Mouse (Mus musculus): ENCODE data around the gene Apod. TPM values are rescaled to one million over a fixed set of nuclear protein-coding genes. Genes with fewer than 3 reads are reported as not detected.

The Apod gene
- total and polyA plus RNA-seq, 2 experiments from 2014 or later: 0.51 TPM; not detected in 1

GRCm38 (mm10) chr16:31281981-31282380, 32.6 kb downstream of the Apod start:
- Histone ChIP-seq H3K27me3 (ENCODE audit: control insufficient read depth, insufficient read depth, low read length) (no peaks in the 10 kb centered on the region), H3K36me3 (replicated peaks; ENCODE audit: control insufficient read depth, insufficient read depth, low read length) (no peaks in the 10 kb centered on the region), H3K4me3 (ENCODE audit: low read depth, low read length) (no peak overlapping the region), H3K4me1 (ENCODE audit: control insufficient read depth, insufficient read depth) (no peaks in the 10 kb centered on the region), H3K9me3 (replicated peaks; ENCODE audit: control insufficient read depth, low read length) (no peaks in the 10 kb centered on the region), H3K27ac (ENCODE audit: low read depth) (no peak overlapping the region), H3K9ac (replicated peaks; ENCODE audit: low read depth, low read length) (no peak overlapping the region), H3K4me2 (ENCODE audit: low read depth, low read length) (no peak overlapping the region)
- DNase-seq (ENCODE audit: low spot score) (no peak), ATAC-seq (ENCODE audit: insufficient read depth, low read depth) (no peak)
- TF ChIP-seq EP300 (IDR thresholded peaks at IDR 0.05; ENCODE audit: low read depth) (no peak), CTCF (IDR thresholded peaks at IDR 0.05; ENCODE audit: low read depth) (no peak)
- WGBS: 71% methylated on average over 2 of the region's 2 CpGs

DNA sequence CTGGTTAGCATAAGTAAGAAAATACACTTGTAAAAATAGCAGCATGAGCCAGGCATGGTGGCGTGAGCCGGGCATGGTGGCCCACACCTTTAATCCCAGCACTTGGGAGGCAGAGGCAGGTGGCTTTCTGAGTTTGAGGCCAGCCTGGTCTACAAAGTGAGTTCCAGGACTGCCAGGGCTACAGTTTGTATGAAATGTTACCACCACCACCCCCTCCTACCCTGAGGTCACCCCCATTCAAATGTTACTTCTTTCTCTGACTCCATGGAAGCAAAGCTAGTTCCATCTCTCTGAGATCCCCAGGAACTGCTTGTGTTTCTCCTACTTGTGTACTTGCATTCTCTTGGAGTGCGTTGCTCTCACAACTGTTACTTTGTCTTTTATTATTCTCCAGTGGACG, 34.4 kb downstream of the Apod start:
- Histone ChIP-seq H3K27ac (ENCODE audit: low read depth) (no peak overlapping the region), H3K4me2 (ENCODE audit: low read depth, low read length) (no peak overlapping the region), H3K9ac (replicated peaks; ENCODE audit: low read depth, low read length) (no peak overlapping the region), H3K4me3 (ENCODE audit: low read depth, low read length) (no peak overlapping the region), H3K4me1 (ENCODE audit: control insufficient read depth, insufficient read depth) (peaks cover 9% of the 10 kb centered on the region), H3K36me3 (replicated peaks; ENCODE audit: control insufficient read depth, insufficient read depth, low read length) (no peaks in the 10 kb centered on the region), H3K9me3 (replicated peaks; ENCODE audit: control insufficient read depth, low read length) (no peaks in the 10 kb centered on the region), H3K27me3 (ENCODE audit: control insufficient read depth, insufficient read depth, low read length) (no peaks in the 10 kb centered on the region)
- no peak for TF ChIP-seq EP300 (IDR thresholded peaks at IDR 0.05; ENCODE audit: low read depth)
- TF ChIP-seq CTCF (IDR thresholded peaks at IDR 0.05; ENCODE audit: low read depth): no peak
- no peak for ATAC-seq (ENCODE audit: insufficient read depth, low read depth)
- WGBS: 87% methylated on average over 4 of the region's 4 CpGs
- DNase-seq (ENCODE audit: low spot score): no peak

DNA sequence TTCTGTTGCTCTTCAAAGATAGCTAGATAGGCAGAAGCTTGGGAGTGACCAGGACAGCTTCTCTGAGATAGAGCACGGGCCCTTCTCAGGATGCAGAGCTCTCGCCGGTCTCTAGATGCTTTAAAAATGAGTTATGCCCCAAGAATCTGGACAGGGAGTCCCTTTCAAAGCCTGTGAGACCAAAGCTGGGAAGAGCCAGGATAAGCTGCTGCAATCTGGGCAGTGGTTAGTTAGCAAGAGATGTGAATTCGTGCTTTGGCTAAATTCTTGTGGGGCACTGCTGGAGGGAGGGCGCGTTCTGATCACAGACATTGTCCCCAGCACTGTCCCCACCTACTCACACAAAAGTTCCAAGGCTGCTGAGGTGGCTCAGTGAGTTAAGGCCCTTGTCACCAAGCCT, 36.0 kb downstream of the Apod start:
- Histone ChIP-seq H3K4me1 (ENCODE audit: control insufficient read depth, insufficient read depth) (peaks cover 13% of the 10 kb centered on the region), H3K9ac (replicated peaks; ENCODE audit: low read depth, low read length) (no peak overlapping the region), H3K36me3 (replicated peaks; ENCODE audit: control insufficient read depth, insufficient read depth, low read length) (no peaks in the 10 kb centered on the region), H3K27ac (ENCODE audit: low read depth) (peak overlapping the region; percentile 62), H3K27me3 (ENCODE audit: control insufficient read depth, insufficient read depth, low read length) (no peaks in the 10 kb centered on the region), H3K4me2 (ENCODE audit: low read depth, low read length) (no peak overlapping the region), H3K4me3 (ENCODE audit: low read depth, low read length) (no peak overlapping the region), H3K9me3 (replicated peaks; ENCODE audit: control insufficient read depth, low read length) (no peaks in the 10 kb centered on the region)
- ATAC-seq (ENCODE audit: insufficient read depth, low read depth) (no peak), DNase-seq (ENCODE audit: low spot score) (no peak)
- 68% methylated on average over 6 of the region's 6 CpGs for WGBS
- TF ChIP-seq EP300 (IDR thresholded peaks at IDR 0.05; ENCODE audit: low read depth) (no peak), CTCF (IDR thresholded peaks at IDR 0.05; ENCODE audit: low read depth) (no peak)

- DNase-seq (ENCODE audit: low spot score): no peak
- TF ChIP-seq EP300 (IDR thresholded peaks at IDR 0.05; ENCODE audit: low read depth) (no peak), CTCF (IDR thresholded peaks at IDR 0.05; ENCODE audit: low read depth) (no peak)
Measured at GRCm38 (mm10) chr16:31278081-31278480, 36.5 kb downstream of the Apod start.

DNA sequence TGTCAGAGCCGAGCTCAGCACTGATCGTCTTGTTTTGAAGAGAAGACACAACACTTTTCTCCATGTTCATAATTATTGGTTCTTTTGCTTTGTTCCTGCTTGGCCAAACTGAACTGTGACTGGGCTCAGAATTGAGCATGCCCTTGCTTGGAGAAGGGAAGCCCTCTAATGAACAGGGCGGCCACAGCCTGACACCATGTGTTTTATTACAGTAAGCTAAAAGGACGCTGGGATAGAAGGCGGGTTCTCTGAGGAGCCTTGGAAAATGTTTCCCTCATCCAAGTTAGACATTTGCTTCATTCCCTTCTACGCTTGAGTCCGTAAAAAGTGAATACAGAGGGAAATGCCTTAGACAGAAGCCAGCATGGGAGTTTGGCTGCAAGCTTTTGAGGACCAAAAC, 37.6 kb downstream of the Apod start:
- TF ChIP-seq CTCF (IDR thresholded peaks at IDR 0.05; ENCODE audit: low read depth) (no peak), EP300 (IDR thresholded peaks at IDR 0.05; ENCODE audit: low read depth) (no peak)
- H3K36me3 ChIP-seq (replicated peaks; ENCODE audit: control insufficient read depth, insufficient read depth, low read length): no peaks in the 10 kb centered on the region
- no peak overlapping the region for H3K4me2 ChIP-seq (ENCODE audit: low read depth, low read length)
- peaks cover 22% of the 10 kb centered on the region for H3K4me1 ChIP-seq (ENCODE audit: control insufficient read depth, insufficient read depth)
- WGBS: 56% methylated on average over 7 of the region's 7 CpGs
- DNase-seq (ENCODE audit: low spot score) (no peak), ATAC-seq (ENCODE audit: insufficient read depth, low read depth) (no peak)
- H3K27ac ChIP-seq (ENCODE audit: low read depth): peak overlapping the region; percentile 98
- no peaks in the 10 kb centered on the region for H3K27me3 ChIP-seq (ENCODE audit: control insufficient read depth, insufficient read depth, low read length)
- H3K9ac ChIP-seq (replicated peaks; ENCODE audit: low read depth, low read length): no peak overlapping the region
- no peaks in the 10 kb centered on the region for H3K9me3 ChIP-seq (replicated peaks; ENCODE audit: control insufficient read depth, low read length)
- H3K4me3 ChIP-seq (ENCODE audit: low read depth, low read length): no peak overlapping the region

More at GRCm38 (mm10) chr16:31278081-31278480, 36.5 kb downstream of the Apod start:
- Histone ChIP-seq H3K4me2 (ENCODE audit: low read depth, low read length) (no peak overlapping the region), H3K27ac (ENCODE audit: low read depth) (peak overlapping the region; percentile 62), H3K9ac (replicated peaks; ENCODE audit: low read depth, low read length) (no peak overlapping the region), H3K9me3 (replicated peaks; ENCODE audit: control insufficient read depth, low read length) (no peaks in the 10 kb centered on the region), H3K36me3 (replicated peaks; ENCODE audit: control insufficient read depth, insufficient read depth, low read length) (no peaks in the 10 kb centered on the region), H3K4me1 (ENCODE audit: control insufficient read depth, insufficient read depth) (peaks cover 18% of the 10 kb centered on the region), H3K27me3 (ENCODE audit: control insufficient read depth, insufficient read depth, low read length) (no peaks in the 10 kb centered on the region), H3K4me3 (ENCODE audit: low read depth, low read length) (no peak overlapping the region)
- no peak for ATAC-seq (ENCODE audit: insufficient read depth, low read depth)
- 66% methylated on average over 2 of the region's 2 CpGs for WGBS

GRCm38 (mm10) chr16:31276539-31276938, 38.1 kb downstream of the Apod start:
- Histone ChIP-seq H3K4me2 (ENCODE audit: low read depth, low read length) (0 out of 2 replicates have a peak overlapping the region, but pooled peaks have one; percentile 4), H3K4me3 (ENCODE audit: low read depth, low read length) (no peak overlapping the region), H3K4me1 (ENCODE audit: control insufficient read depth, insufficient read depth) (peaks cover 22% of the 10 kb centered on the region), H3K36me3 (replicated peaks; ENCODE audit: control insufficient read depth, insufficient read depth, low read length) (no peaks in the 10 kb centered on the region), H3K27ac (ENCODE audit: low read depth) (peak overlapping the region; percentile 98), H3K27me3 (ENCODE audit: control insufficient read depth, insufficient read depth, low read length) (no peaks in the 10 kb centered on the region), H3K9me3 (replicated peaks; ENCODE audit: control insufficient read depth, low read length) (no peaks in the 10 kb centered on the region), H3K9ac (replicated peaks; ENCODE audit: low read depth, low read length) (no peak overlapping the region)
- DNase-seq (ENCODE audit: low spot score): peak; percentile 86
- TF ChIP-seq CTCF (IDR thresholded peaks at IDR 0.05; ENCODE audit: low read depth) (no peak), EP300 (IDR thresholded peaks at IDR 0.05; ENCODE audit: low read depth) (peak; percentile 98)
- WGBS: 37% methylated on average over 7 of the region's 7 CpGs
- ATAC-seq (ENCODE audit: insufficient read depth, low read depth): peak; percentile 45

Measured in heart, postnatal 0 days (tissue).